Mouse (Mus musculus): ENCODE data around the gene Rom1. TPM values are rescaled to one million over a fixed set of nuclear protein-coding genes. Genes with fewer than 3 reads are reported as not detected.
"Not testable (repeated sequence)": the region's sequence is repeated elsewhere in the genome, so short reads cannot be mapped to it uniquely, and the experiment has no call there.

The Rom1 gene
- total RNA-seq, 2 experiments from 2014 or later, result 19.8 to 30.2 TPM

DNA sequence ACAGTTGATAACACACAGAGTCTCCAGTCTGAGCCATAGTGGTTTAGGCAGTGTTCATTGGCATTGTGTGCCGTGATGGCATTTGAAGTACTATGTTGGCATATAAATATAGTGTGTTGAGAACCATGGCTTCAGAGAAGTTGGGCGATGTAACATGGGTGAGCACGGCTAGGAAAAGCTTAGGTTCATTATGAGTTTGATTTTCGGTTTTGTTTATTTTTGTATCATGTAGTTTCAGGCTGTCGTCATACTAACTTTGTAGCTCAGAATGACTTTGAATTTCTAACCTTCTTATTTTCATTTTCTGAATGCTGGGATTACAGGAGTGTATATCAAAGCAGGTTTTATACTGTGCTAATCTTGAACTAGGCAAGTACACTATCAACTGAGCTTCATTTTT lies 25.7 kb downstream of the Rom1 start:
- no peak for DNase-seq
- intact Hi-C loops (cut with DNase I), result no loop called here

DNA sequence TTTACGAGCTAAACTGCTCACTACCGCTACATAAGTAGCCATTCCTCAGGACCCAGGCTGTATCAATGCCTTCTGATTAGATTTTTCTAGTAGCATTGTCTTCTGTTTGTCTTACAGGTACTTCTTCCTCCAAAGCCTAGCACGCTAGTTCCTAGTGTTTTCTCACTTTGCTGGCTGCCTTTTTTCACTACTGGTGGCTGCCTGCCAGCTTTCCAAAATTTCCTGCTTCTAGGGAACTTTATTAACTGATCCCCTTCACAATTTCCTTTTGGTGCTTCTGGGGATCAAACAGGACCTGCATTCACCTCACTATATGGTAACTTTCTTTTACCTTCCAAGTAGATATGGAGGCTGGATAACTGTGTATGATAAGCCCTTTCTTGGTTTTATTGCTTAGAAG lies 30.1 kb downstream of the Rom1 start:
- intact Hi-C loops (cut with DNase I), result loop anchor here (2.0 kb wide), 1 partner anchor 22 kb away; the partner anchor contains the start of gene B3gat3
- DNase-seq, result no peak

DNA sequence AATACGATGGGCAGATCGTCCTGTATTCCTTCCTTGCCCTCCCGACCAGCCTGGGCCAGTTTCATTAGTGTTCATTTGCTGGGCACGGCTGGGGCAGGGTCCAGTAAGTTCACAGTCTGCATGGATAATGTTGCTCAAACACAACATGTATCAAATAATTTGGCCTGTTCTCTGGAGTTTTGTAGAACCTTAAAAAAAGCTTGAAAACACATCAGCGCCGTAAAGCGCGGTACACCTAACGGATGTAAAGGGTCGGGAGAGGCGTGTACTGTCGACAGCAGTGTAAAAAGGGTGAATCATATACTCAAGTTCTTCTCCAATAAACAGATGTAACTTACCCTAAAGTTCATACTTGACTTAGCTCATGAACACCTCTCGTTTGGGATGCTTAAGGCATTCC lies 30.6 kb downstream of the Rom1 start:
- no peak for DNase-seq
- intact Hi-C loops (cut with DNase I), result loop anchor here (2.0 kb wide), 1 partner anchor 22 kb away; the partner anchor contains the start of gene B3gat3

DNA sequence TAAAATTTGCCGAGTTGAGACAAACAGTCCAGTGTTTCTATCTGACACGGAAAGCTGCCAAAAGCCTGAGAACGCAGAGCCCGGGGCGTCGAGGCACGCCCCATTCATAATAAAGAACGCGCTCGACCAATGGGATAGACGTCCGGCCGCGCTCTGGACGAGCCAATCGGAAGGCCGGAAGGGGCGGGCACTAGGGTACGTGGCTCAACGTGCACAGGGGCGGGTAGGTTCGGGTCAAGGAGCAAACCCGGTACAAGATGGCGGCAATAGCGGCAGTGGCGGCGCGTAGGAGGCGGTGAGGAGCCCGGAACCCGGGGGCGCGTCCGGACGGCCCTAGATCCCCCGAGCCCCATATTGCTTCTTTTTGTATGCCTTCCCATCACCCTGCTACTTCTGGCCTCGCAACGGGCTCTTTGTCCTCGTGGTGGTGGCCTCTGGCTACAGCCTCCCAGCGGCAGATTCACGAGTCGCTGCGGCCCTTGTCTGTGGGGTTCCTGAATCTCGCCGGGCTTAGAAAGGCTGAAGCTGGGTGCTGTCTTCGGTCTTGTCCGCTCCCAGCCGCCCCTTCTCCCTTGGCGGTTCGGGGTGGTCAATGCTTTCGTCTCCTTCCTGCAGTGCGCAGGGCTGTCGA lies 31.2 kb downstream of the Rom1 start, which contains the start of gene Ganab:
Gene Ganab, plus strand, starts transcription at position 207 of the 631 bp plus-strand sequence.
- intact Hi-C loops (cut with DNase I), result loop anchor here (2.0 kb wide), 1 partner anchor 23 kb away; the partner anchor contains the start of gene B3gat3
- DNase-seq, result peak; percentile 92 to 93

DNA sequence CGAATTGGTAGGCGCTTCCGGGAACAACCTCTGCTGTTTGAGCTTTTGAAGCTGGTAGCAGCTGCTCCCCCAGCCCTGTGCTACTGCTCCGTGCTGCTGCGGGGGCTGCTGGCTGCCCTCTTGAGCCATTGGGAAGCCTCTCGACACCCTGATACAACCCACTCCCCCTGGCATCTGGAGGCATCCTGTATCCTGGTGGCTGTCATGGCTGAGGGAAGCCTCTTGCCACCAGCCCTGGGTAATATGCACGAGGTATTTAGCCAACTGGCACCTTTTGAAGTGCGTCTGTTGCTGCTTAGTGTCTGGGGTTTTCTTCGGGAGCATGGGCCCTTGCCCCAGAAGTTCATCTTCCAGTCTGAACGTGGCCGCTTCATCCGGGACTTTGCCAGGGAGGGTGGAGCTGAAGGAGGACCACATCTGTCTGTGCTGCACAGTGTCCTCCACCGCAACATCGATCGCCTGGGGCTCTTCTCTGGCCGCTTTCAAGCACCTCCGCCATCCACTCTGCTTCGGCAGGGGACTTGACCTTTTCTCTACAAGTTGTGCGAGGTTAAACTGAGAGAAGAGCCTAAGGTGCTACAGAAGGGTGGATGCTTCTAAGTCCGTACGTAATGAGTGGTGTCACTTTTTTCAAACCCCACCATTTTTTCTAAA lies 31.8 kb downstream of the Rom1 start:
- intact Hi-C loops (cut with DNase I), result not testable (repeated sequence)

DNA sequence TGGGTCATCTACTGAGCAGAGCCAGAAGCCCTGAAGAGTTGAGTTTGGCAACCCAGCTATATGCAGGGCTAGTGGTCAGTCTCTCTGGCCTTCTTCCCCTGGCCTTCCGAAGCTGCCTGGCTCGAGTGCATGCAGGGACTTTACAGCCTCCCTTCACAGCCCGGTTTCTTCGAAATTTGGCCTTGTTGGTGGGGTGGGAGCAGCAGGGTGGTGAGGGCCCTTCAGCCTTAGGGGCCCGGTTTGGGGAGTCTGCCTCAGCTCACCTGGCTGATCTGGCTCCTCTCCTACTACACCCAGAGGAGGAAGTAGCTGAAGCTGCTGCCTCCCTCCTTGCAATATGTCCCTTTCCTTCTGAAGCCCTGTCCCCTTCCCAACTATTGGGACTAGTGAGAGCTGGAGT lies 32.9 kb downstream of the Rom1 start:
- DNase-seq; intact Hi-C loops (cut with DNase I): not testable (repeated sequence)

More for the DNA sequence above, 31.8 kb downstream of the Rom1 start:
- peak; percentile 40 to 45 for DNase-seq

DNA sequence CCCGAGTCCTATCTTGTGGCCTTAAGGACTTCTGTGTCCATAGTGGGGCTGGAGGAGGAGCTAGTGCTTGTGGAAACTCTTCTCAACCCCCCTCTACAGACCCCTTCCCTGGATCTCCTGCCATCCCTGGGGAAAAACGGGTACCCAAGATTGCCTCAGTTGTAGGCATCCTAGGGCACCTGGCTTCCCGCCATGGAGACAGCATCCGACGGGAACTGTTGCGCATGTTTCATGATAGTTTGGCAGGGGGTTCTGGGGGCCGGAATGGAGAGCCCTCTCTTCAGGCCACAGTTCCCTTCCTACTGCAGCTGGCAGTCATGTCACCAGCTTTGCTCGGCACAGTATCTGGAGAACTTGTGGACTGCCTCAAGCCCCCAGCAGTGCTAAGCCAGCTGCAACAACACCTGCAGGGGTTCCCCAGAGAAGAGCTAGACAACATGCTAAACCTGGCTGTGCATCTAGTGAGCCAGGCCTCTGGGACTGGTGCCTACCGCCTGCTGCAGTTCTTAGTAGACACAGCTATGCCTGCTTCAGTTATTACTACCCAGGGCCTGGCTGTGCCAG lies 33.7 kb downstream of the Rom1 start:
- no peak for DNase-seq
- intact Hi-C loops (cut with DNase I), result no loop called here

DNA sequence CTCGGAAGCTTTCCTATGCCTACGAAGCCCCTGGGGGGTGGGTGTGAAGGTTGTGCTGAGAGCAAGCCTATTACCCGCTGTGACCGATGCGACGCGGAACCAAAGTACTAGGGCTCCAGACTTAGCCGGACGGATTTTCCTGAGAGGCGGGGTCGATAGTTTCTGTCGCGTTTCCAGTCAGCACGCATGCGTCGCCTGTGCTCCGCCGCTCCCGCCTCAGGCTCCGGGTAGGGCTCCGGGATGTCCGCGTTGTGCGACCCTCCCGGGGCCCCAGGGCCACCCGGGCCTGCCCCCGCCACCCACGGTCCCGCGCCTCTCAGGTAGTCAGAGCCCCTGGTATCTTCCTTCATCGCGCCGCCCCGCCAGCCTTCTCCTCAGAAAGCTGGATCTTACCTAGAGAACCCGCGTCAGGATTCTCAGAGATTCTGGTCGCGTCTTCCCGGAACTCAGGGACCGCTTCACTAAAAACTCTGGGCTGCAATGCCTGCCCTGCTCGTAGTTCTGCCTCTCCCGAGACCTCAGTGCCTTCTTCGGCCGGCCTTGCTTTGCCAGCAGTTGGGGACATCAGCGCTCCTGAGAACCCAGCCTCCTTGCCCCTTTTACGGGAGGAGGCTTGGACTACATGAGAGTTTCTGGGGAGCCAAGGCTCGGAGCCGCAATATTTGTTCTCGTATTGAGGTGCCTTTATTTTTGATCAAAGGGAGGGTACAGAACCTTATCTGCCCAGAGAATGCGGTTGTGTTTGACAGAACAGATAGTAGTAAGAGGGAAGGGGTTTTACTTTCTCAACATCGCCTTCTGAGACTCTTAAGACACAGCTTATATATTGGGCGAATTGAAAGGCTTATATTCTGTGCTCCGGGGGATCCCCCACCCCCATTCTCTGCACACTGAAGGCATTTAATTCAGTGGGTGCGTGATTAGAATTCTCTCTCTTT lies 36.1 kb downstream of the Rom1 start, which contains the start of gene Ints5:
Gene Ints5, plus strand, starts transcription at position 177 of the 938 bp plus-strand sequence.
- intact Hi-C loops (cut with DNase I), result loop anchor here (2.0 kb wide), 1 partner anchor 48 kb away; the partner anchor contains the start of gene Mta2
- peak; percentile 87 for DNase-seq

DNA sequence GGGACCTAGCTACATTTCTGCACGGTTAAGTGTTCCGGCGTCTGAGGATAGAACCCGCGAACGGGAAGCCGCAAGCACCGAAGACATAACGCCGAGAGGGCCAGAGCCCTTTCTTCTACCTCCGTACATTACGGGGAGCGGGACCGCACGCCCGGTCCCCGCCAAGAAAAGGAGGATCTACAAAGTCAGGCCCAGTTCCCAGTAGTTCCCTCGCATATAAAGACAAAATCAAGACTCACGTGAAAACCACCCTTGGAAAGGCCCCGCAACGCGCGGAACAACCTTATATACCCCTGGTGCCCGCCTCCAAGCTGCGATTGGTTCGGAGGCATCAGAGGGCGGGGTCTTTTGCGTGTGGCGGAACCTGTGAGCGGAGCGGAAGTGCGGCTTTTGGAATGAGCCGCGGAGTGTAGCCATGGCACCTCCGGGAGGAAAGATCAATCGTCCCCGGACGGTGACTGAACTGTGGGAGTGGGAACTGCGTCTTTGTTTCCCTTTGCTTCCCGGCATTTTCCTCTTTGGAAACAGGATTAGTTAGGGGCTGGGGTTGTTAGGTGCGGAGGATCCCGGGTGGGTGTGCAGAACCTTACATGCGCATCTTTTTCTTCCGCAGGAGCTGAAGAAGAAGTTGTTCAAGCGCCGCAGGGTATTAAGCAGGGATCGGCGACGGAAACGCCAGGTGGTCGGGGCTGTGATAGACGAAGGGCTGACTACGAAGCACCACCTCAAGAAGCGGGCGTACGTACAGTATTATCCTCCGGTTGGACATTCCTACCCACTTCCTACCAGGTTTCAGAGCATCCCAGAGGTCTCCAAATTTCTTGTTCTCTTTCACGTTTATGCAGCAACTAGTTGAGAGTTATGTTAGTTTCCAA lies 40.4 kb downstream of the Rom1 start, which contains the start of the genes 1810009A15Rik and Gm49416:
Gene 1810009A15Rik, plus strand, starts transcription at position 343 of the 875 bp plus-strand sequence.
Gene Gm49416, plus strand, starts transcription at position 416 of the 875 bp plus-strand sequence.
- DNase-seq, result peak; percentile 92 to 93
- intact Hi-C loops (cut with DNase I), result no loop called here

DNA sequence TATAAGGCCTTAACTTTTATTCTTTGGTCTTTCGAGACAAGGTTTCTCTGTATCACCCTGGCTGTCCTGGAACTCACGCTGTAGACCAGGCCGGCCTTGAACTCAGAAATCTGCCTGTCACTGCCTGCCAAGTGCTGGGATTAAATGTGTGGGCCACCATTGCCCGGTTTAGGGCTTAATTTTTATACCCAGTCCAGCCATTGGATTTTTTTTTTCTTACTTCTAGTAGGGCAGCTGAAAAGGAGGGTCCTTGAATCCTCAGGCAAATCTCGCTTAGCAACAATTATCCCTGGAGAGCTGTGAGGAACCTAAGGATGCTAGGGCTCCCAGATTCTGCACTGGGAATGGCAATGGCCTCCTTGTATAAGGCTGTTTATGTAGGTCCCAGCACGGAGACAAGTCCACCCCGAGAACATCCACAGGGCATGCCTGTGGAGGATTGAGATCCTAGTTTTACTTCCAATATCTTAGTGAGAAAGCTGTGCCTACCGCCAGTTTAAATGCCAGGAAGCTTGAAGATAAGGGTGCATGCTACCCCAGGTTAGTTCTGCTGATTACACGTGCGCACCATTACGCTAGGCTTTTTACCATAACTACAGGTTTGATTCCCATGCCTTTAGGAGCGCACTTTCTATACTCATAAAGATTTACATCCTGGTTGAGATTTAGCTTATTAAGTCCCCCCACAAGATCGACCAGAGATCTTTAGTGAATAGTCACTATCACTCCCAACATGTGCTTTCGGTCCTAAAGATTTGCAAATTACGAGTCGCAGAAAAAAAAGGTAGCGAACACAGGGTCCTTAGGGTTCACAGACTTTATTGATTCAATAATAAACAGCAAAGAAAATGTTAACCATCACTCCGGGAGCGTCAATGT lies 41.3 kb downstream of the Rom1 start:
- intact Hi-C loops (cut with DNase I), result no loop called here
- DNase-seq, result no peak

DNA sequence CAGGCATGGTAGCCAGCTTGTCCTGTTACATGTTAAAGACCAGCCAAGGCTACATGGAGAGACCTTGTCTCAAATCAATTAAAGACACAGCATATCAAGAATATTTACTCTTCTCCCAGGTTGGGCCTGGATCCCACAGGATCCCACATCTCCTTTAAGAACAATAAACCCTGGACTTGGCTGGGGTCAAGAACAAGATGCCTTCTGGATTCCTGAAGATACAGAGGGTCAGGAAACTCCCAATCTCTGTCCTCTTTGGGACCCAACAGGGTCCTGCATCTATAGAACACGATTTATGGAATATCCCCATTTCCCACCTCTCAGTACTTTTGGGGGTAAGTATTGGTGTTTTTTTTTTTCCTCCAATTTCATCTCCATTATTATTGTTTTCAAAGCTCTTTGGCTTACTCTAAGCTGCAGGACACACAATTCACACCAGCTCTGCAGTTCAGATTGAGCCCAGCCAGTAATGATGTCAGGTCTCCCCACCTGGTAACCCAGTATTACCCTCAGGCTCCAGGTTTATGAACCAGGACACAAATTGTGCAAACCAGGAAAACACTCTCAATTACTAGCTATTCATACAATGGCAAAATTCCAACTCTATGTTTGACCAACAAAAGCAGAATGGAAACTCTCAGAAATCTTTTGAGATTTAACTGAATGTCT lies 42.1 kb downstream of the Rom1 start:
- no peak for DNase-seq
- intact Hi-C loops (cut with DNase I), result no loop called here

DNA sequence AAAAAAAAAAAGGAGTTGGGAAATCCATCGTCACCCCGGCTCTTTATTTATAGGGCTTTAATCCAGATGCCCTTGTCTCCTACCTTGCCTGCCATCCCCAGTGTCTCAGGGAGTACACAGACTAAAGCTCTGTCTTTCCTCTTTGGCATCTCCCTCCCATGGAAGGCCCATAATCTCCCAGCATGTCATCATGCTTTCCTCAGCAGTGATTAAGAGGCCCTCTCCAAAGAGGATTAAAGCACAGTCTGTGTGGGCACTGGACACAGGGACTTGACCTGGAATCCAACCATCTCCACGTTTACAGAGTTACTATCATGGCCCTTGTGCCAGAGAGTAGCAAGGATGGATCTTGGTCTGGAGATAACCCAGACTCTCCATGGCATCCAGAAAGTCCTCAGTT lies 45.5 kb downstream of the Rom1 start, which contains the start of the genes Lbhd1 and Gm49403:
Gene Lbhd1, plus strand, starts transcription at position 117 of the 400 bp plus-strand sequence.
Gene Gm49403, plus strand, starts transcription at position 315 of the 400 bp plus-strand sequence.
- intact Hi-C loops (cut with DNase I), result no loop called here
- no peak for DNase-seq

DNA sequence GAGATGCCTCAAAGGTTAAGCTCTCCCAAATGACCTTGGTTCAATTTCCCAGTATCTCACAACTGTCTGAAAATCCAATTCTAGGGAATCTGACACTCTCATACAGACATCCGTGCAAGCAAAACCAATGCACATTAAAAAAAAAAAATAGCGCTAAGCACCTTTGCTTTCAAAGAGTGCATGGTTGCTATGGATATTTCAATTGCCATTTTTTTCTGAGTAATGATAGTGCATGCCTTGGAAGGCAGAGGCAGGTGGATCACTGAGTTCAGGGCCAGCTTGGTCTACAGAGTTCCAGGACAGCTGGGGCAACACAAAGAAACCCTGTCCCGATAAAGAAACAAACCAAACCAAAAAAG lies 48.1 kb downstream of the Rom1 start:
- DNase-seq, result no peak
- intact Hi-C loops (cut with DNase I), result no loop called here

DNA sequence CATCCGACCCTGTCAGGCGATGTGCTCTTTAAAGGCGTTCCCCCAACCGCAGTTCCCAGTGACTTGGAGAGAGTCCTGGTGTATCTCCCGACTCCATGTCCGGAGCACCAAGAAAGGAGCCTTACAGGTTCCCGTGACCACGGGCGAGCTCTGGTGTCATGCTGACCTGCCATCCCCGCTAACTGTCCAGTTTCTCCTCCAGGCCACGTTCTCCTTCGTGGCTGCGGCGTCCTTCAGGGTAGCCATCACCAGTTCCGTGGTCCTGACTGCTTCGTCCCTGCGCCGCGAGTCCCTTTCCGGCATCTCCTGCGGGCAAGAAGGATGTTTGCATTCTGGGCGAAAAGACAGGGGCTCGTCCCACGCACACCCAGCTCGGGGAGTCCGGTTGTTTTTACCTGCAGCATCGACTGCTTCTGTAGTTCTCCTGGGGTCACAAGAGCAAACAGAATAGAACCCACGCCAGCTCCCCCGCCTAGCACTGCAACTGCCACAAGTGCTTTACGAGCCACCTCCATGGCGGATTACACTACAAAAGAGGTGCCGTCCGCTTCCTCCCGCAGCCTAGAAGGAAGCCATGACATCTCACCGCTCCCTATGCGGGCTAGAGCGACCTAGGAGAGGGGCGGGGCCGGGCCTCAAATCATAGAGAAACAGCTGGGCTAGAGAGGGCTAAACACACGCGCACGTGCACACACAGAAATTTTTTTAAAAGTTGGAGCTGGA lies 48.7 kb downstream of the Rom1 start, which contains the start of gene Uqcc3:
Gene Uqcc3, minus strand, starts transcription at position 613 of the 723 bp plus-strand sequence.
- intact Hi-C loops (cut with DNase I), result no loop called here
- peak; percentile 87 to 90 for DNase-seq
